Mouse (Mus musculus) left cerebral cortex, postnatal 36 days (tissue): ENCODE results near the gene Fcgr1. TPM values are rescaled to one million over a fixed set of nuclear protein-coding genes. Genes with fewer than 3 reads are reported as not detected.
A peak's percentile ranks its signal among the peaks of the same experiment; 100 is the strongest.
"Not testable (repeated sequence)": the region's sequence is repeated elsewhere in the genome, so short reads cannot be mapped to it uniquely, and the experiment has no call there.

Experiments used
- DNase-seq, 2 experiments: peaks; one replicate each; pipeline ENCODE4 v3.0.0; 2021 to 2022; ENCODE audit warnings: low spot score in 2 of 2, mixed read lengths in 1 of 2
- intact Hi-C: fragments of 180-260 bp; cut with DNase I; formaldehyde crosslinking; loops from one replicate; pipeline ENCODE4 v1.15.1; 2025
- total RNA-seq, 2 experiments: library from RNA; stranded (reverse); gene quantifications; 2 replicates each; pipeline ENCODE4 v1.2.3; 2021

Fcgr1 gene
- total RNA-seq, 2 experiments from 2014 or later: 2.1 to 2.2 TPM

- no peak for DNase-seq
- intact Hi-C loops: loop anchor here (2.0 to 10.0 kb wide), 3 partner anchors 41 to 336 kb away; partner anchors contain the start of genes Ankrd34a, Hist2h2ac and Hist2h2be
These were observed 32.1 kb downstream of the Fcgr1 start for GRCm38 (mm10) chr3:96261623-96262022.

- intact Hi-C loops: loop anchor here (5.0 to 10.0 kb wide), 2 partner anchors 195 to 337 kb away; partner anchors contain the start of gene Ankrd34a
- DNase-seq: no peak
These were observed 33.5 kb downstream of the Fcgr1 start for GRCm38 (mm10) chr3:96260220-96260619.

- intact Hi-C loops: no loop called here
- no peak for DNase-seq
These were observed 36.6 kb downstream of the Fcgr1 start for GRCm38 (mm10) chr3:96257190-96257589.

- DNase-seq: no peak
- intact Hi-C loops: no loop called here
These were observed 37.7 kb downstream of the Fcgr1 start for GRCm38 (mm10) chr3:96255926-96256593.

GRCm38 (mm10) chr3:96254683-96255355 is 39.0 kb downstream of the Fcgr1 start:
- intact Hi-C loops: no loop called here
- no peak for DNase-seq

- intact Hi-C loops: no loop called here
- DNase-seq: no peak
These were observed 42.0 kb downstream of the Fcgr1 start for GRCm38 (mm10) chr3:96251787-96252186.

- intact Hi-C loops: no loop called here
- no peak for DNase-seq
These were observed 42.9 kb downstream of the Fcgr1 start for GRCm38 (mm10) chr3:96250890-96251289.

- no peak for DNase-seq
- intact Hi-C loops: no loop called here
These were observed 44.8 kb downstream of the Fcgr1 start for GRCm38 (mm10) chr3:96249034-96249345.

GRCm38 (mm10) chr3:96248141-96249033 is 45.4 kb downstream of the Fcgr1 start:
- intact Hi-C loops: no loop called here
- no peak for DNase-seq

- DNase-seq: no peak
- intact Hi-C loops: no loop called here
These were observed 46.2 kb downstream of the Fcgr1 start for GRCm38 (mm10) chr3:96247356-96248140.

GRCm38 (mm10) chr3:96246427-96246856 is 47.3 kb downstream of the Fcgr1 start, which contains the start of gene Hist2h3c1:
Hist2h3c1 (plus strand) TSS chr3:96246685.
- intact Hi-C loops, DNase-seq: not testable (repeated sequence)

- intact Hi-C loops, DNase-seq: not testable (repeated sequence)
These were observed 47.8 kb downstream of the Fcgr1 start for GRCm38 (mm10) chr3:96246018-96246417.

- DNase-seq: peak; percentile 89
- intact Hi-C loops: loop anchor here (2.0 kb wide), 1 partner anchor 24 kb away; the partner anchor contains the start of genes Hist2h2ac and Hist2h2be
These were observed 48.5 kb downstream of the Fcgr1 start, which contains the start of gene Hist2h2aa1 for GRCm38 (mm10) chr3:96245003-96245886. Hist2h2aa1 (plus strand) TSS chr3:96245497.

GRCm38 (mm10) chr3:96243921-96244572 is 49.7 kb downstream of the Fcgr1 start:
- intact Hi-C loops: loop anchor here (2.0 kb wide), 1 partner anchor 23 kb away; the partner anchor contains the start of genes Hist2h2ac and Hist2h2be
- DNase-seq: no peak

GRCm38 (mm10) chr3:96240799-96241197 is 53.0 kb downstream of the Fcgr1 start:
- intact Hi-C loops: no loop called here

GRCm38 (mm10) chr3:96239949-96240798 is 53.6 kb downstream of the Fcgr1 start, which contains the start of gene Hist2h2aa2:
Hist2h2aa2 (minus strand) TSS chr3:96240276.
- peak; percentile 97 to 99 for DNase-seq
- intact Hi-C loops: not testable (repeated sequence)

More at GRCm38 (mm10) chr3:96240799-96241197, 53.0 kb downstream of the Fcgr1 start:
- DNase-seq: no peak
